Mouse (Mus musculus) neural tube, embryonic 13.5 days (tissue): ENCODE data around the gene Pias3. TPM values are rescaled to one million over a fixed set of nuclear protein-coding genes. Genes with fewer than 3 reads are reported as not detected.
"Not testable (repeated sequence)": the region's sequence is repeated elsewhere in the genome, so short reads cannot be mapped to it uniquely, and the experiment has no call there.

ENCODE experiments used
- ATAC-seq: fragments of 200-750 bp; cut with Nextera tagmentation; 2 replicates; pipeline ENCODE4 v1.8.0; 2017; ENCODE audit warnings: low read depth, mild to moderate bottlenecking, moderate TSS enrichment, moderate library complexity
- H3K27ac ChIP-seq: fragments of 300-500 bp; sonication (generic); replicated peaks from 2 replicates; pipeline ENCODE4 v1.5.1; 2015; ENCODE audit warnings: moderate library complexity, mild to moderate bottlenecking, inconsistent platforms
- H3K27me3 ChIP-seq: fragments of 300-500 bp; sonication (generic); 2 replicates; pipeline ENCODE4 v1.6.1; 2015; ENCODE audit warnings: mild to moderate bottlenecking, inconsistent platforms
- H3K36me3 ChIP-seq: fragments of 300-500 bp; sonication (generic); 2 replicates; pipeline ENCODE4 v1.6.1; 2015; ENCODE audit warnings: mild to moderate bottlenecking, inconsistent platforms
- H3K4me1 ChIP-seq: fragments of 300-500 bp; sonication (generic); replicated peaks from 2 replicates; pipeline ENCODE4 v1.6.1; 2015; ENCODE audit warnings: inconsistent platforms
- H3K4me2 ChIP-seq: fragments of 300-500 bp; sonication (generic); 2 replicates; pipeline ENCODE4 v1.6.1; 2015; ENCODE audit warnings: inconsistent platforms, mild to moderate bottlenecking, moderate library complexity
- H3K4me3 ChIP-seq: fragments of 300-500 bp; sonication (generic); 2 replicates; pipeline ENCODE4 v1.5.1; 2015; ENCODE audit warnings: mild to moderate bottlenecking, inconsistent platforms
- H3K9ac ChIP-seq: fragments of 300-500 bp; sonication (generic); 2 replicates; pipeline ENCODE4 v1.6.1; 2015; ENCODE audit warnings: moderate library complexity, mild to moderate bottlenecking, inconsistent platforms
- H3K9me3 ChIP-seq: fragments of 300-500 bp; sonication (generic); 2 replicates; pipeline ENCODE4 v1.6.1; 2016; ENCODE audit warnings: inconsistent platforms
- WGBS: fragments of 180-500 bp; shearing (Covaris S2); methylation state at CpG from one replicate; pipeline ENCODE4 v1.1.7; 2015; 5-methylcytosine and 5-hydroxymethylcytosine counted together
- polyA plus RNA-seq: library from polyadenylated mRNA; unstranded; fragments of >200 nt; fragmentation: Nextera tagmentation; extraction: Ambion mirVana; gene quantifications from 2 replicates; pipeline ENCODE4 v1.2.1, GENCODE M21; 2015

The Pias3 gene
- 31.2 and 34.6 TPM in 2 replicates for polyA plus RNA-seq

DNA sequence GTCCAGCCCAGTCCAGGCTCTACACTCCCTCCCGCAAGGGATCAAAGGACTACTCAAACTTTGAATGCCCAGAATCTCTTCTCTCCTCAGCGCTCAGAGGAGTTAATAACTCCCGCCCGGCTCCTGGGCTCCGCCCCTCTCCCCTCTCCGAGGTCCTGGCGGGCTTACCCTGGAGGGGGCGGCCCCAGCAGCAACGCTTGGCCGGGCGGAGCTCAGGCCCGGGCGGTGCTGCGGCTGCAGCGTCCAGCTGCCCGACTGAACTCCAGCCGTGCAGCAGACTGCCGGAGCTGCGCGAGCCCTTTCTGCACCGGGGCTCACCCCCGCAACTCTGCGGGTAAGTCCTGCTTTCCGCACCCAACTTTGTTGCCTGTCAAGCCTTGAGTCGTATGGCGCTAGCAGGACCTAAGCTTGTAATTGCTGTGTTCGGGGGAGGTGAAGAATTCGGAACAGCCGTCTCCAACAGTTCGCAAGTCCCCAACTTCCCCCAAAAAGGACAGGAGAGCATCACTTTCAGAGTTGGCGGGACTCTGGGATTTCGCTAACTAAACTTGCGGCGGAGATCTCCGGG is at the start of gene Pias3:
Pias3 (plus strand) TSS at position 187 of the 568 bp plus-strand sequence.
- H3K4me1 ChIP-seq = peaks cover 28% of the 10 kb centered on the region
- ATAC-seq = peak; percentile 75
- H3K9ac ChIP-seq = peak within 1 kb of the TSS; percentile 90
- H3K9me3 ChIP-seq = no peaks in the 10 kb centered on the region
- H3K27me3 ChIP-seq = no peaks in the 10 kb centered on the region
- under 1% methylated on average over 35 of the region's 35 CpGs for WGBS
- peak within 1 kb of the TSS; percentile 93 for H3K27ac ChIP-seq
- H3K4me3 ChIP-seq = peak within 1 kb of the TSS; percentile 77
- peaks cover 6% of the 10 kb centered on the region for H3K36me3 ChIP-seq
- peak within 1 kb of the TSS; percentile 76 for H3K4me2 ChIP-seq

DNA sequence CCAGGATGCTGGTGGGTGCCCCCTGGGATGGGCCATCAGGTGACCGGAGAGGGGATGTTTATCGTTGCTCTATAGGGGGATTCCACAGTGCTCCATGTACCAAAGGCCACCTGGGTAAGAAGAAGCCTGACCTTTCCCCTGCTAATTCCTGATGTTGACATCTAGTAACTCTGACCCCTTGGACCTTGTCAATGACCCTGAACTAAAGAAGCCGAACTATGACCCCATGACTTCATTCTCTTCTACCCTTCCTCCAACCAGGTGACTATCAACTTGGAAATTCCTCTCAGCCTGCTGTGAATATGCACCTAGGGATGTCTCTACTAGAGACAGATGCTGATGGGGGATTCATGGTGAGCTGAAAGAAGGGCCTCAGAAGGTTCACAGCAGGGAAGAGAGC is 48.8 kb upstream of the Pias3 start:
- no peaks in the 10 kb centered on the region for H3K27me3 ChIP-seq
- no peak overlapping the region for H3K4me3 ChIP-seq
- peaks cover 32% of the 10 kb centered on the region for H3K36me3 ChIP-seq
- 90% methylated on average over 3 of the region's 3 CpGs for WGBS
- no peak for ATAC-seq
- H3K4me2 ChIP-seq = no peak overlapping the region
- no peak overlapping the region for H3K27ac ChIP-seq
- H3K9me3 ChIP-seq = no peaks in the 10 kb centered on the region
- H3K9ac ChIP-seq = no peak overlapping the region
- no peaks in the 10 kb centered on the region for H3K4me1 ChIP-seq

DNA sequence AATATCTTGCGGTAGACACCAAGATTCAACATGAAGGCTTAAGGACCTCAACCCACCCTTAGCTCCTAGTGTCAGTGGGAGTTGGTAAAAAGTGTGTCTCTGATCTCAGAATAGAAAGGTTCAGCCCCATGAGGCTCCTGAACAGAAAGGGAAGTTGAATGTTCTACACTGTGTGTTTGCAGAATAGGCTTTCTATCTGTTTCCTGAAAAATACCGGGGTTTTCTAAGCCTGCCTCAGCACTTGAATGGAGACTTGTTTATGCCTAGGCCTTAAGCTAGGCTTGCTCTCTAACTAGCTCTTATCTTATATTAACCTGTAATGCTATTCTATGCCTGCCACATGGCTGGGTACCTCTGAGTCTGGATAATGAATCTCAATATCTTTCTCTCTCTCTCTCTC is 35.3 kb upstream of the Pias3 start:
- Histone ChIP-seq H3K4me2 (no peak overlapping the region), H3K4me1 (peaks cover 14% of the 10 kb centered on the region; the same call in 1 of the 2 replicates), H3K9me3 (no peaks in the 10 kb centered on the region), H3K9ac (no peak overlapping the region), H3K36me3 (peaks cover 5% of the 10 kb centered on the region; the same call in 1 of the 2 replicates), H3K27me3 (no peaks in the 10 kb centered on the region), H3K27ac (no peak overlapping the region), H3K4me3 (no peak overlapping the region)
- 90% methylated on average over 2 of the region's 2 CpGs for WGBS
- ATAC-seq = no peak

DNA sequence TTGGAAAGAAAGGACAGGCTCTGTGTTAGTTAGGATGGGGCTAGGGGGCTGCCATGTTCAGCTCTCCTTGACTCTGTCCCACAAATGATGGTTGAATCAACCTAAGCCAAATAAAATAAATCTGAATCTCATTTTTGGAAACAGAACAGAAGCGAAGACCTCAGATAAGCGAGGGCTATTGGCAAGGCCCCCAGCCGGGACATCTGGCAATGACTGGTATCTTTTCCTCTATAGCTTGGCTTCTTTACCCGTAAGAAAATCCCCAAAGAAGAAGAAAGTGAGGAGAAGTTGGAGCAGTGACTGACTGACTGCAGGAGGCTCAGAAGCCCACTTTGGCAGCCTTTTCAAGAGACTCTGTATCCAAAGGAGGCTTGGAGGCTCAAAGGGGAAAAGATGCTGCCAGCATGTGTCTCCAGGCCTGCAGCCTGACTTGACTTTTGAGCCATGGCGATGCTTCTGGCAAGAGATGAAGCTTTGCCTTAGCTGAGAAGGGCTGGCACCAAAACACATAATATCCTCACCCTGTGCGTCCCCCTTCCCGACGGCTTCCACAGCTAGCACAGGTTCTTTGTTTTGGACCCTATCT is 33.4 kb upstream of the Pias3 start:
- Histone ChIP-seq H3K4me2 (peak overlapping the region; percentile 58), H3K27me3 (no peaks in the 10 kb centered on the region), H3K9me3 (no peaks in the 10 kb centered on the region), H3K9ac (peak overlapping the region; percentile 58; the same call in 1 of the 2 replicates), H3K27ac (peak overlapping the region; percentile 52; the same call in 1 of the 2 replicates), H3K36me3 (no peaks in the 10 kb centered on the region), H3K4me3 (peak overlapping the region; percentile 28), H3K4me1 (peaks cover 14% of the 10 kb centered on the region; the same call in 1 of the 2 replicates)
- WGBS = 51% methylated on average over 8 of the region's 8 CpGs
- no peak for ATAC-seq

DNA sequence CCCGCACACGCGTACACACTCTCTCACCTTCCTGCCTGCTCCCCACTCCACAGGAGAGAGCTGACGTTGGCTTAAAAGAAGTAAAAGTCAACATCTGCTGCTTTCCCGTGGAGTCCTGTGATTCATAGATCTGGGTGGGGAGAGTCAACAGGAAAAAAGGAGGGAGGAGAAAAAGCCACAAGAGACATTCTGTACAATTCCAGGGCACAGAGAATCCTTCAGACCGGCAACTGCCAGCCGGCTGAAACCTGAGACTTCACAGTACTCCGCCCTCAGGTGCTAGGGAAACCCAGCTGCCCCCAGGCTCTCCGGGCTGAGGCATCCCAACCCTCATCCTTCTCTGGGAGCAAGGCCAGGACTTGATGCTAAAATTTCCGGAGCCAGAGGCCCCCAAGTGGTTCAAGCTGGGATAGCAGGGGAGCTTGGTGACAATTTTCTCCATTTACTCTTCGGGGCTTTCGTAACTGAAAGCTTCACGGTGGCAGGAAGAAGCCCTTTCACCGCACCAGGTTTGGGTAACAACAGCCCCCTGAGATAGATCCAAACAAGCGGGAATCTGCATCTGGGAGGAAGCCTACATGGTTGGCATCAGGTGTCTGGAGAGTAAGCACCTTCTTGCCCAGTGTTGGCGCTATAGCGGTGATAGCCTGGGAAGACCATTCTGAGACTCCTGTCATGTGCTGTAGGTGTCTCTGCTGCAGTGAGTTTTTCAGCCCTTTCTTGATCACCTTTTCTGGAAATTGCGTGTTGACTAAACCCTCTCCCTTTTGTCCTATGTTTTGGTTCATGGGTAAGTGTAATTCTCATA is 32.5 kb upstream of the Pias3 start:
- peak; percentile 85 for ATAC-seq
- H3K27ac ChIP-seq = peak overlapping the region; percentile 52
- H3K9ac ChIP-seq = peak overlapping the region; percentile 58
- peak overlapping the region; percentile 58 for H3K4me2 ChIP-seq
- peak overlapping the region; percentile 28 for H3K4me3 ChIP-seq
- 6% methylated on average over 15 of the region's 18 CpGs for WGBS
- H3K27me3 ChIP-seq = no peaks in the 10 kb centered on the region
- H3K9me3 ChIP-seq = no peaks in the 10 kb centered on the region
- H3K36me3 ChIP-seq = no peaks in the 10 kb centered on the region
- H3K4me1 ChIP-seq = peaks cover 14% of the 10 kb centered on the region; the same call in 1 of the 2 replicates

DNA sequence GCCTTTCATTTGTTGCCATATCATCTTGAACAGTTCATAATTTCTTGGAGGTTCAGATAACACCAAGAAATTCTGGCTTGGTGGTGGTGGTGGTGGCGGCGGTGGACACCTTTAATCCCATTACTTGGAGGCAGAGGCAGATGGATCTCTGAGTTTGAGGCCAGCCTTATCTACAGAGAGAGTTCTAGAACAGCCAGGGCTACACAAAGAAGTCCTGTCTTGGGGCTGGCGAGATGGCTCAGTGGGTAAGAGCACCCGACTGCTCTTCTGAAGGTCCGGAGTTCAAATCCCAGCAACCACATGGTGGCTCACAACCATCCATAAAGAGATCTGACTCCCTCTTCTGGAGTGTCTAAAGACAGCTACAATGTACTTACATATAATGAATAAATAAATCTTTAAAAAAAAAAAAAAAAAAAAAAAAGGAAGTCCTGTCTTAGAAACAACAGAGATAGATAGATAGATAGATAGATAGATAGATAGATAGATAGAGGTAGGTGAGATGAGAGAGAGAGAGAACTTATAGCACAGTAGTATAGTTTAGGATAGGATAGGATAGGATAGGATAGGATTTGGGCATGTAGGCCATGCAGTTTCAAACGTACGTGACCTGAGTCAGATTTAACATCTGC is 30.3 kb upstream of the Pias3 start:
- H3K9ac ChIP-seq, H3K4me3 ChIP-seq, H3K36me3 ChIP-seq, H3K9me3 ChIP-seq, H3K27ac ChIP-seq, ATAC-seq, H3K27me3 ChIP-seq, H3K4me2 ChIP-seq: not testable (repeated sequence)
- 89% methylated on average over 7 of the region's 7 CpGs for WGBS
- H3K4me1 ChIP-seq = peaks cover 24% of the 10 kb centered on the region; the same call in 1 of the 2 replicates

DNA sequence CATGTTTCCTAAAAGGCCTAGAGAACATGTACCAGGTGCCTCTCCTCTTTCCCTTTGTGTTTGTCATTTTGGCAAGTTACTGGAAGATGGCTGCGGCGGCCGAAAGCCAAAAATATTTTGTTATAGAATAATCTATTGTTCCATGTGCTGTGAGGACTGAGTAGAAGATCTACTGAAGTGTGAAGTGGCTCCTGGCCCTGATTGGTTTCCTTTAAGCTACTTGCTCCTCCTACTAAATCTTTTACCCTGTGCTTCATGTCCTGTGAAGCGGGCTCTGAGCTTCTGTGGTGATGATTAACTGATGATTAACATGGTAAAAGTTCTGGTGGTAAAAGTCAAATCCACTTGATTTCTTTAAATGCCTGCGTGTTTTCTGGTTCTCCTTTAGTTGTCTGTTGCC is 29.3 kb upstream of the Pias3 start:
- H3K9ac ChIP-seq = no peak overlapping the region
- ATAC-seq = no peak
- peaks cover 15% of the 10 kb centered on the region for H3K27me3 ChIP-seq
- no peaks in the 10 kb centered on the region for H3K36me3 ChIP-seq
- no peak overlapping the region for H3K4me3 ChIP-seq
- WGBS = 94% methylated on average over 5 of the region's 5 CpGs
- no peak overlapping the region for H3K27ac ChIP-seq
- no peak overlapping the region for H3K4me2 ChIP-seq
- H3K9me3 ChIP-seq = no peaks in the 10 kb centered on the region
- H3K4me1 ChIP-seq = peaks cover 25% of the 10 kb centered on the region; the same call in 1 of the 2 replicates

DNA sequence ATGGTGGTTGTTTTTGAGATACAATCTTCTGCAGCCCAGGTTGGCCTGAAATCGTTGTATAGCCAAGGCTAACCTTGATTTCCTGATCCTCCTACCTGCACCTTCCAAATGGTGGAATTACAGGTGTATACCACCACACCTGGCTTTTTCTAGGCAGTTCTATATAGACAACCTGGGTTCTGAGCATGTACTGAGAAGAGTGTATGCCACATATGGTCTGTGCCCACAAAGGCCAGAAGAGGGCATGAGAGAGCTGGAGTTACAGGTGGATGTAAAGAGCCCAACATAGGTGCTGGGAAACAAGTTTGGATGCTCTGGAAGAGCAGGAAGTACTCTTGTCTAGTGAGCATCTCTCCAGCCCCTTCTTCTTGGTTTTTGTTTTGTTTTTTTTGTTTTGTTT is 28.9 kb upstream of the Pias3 start:
- Histone ChIP-seq H3K9me3 (no peaks in the 10 kb centered on the region), H3K9ac (no peak overlapping the region), H3K4me2 (no peak overlapping the region), H3K36me3 (no peaks in the 10 kb centered on the region), H3K27me3 (peaks cover 15% of the 10 kb centered on the region), H3K4me1 (peaks cover 25% of the 10 kb centered on the region; the same call in 1 of the 2 replicates), H3K27ac (no peak overlapping the region), H3K4me3 (no peak overlapping the region)
- 44% methylated on average over 1 of the region's 1 CpGs for WGBS
- ATAC-seq = no peak

DNA sequence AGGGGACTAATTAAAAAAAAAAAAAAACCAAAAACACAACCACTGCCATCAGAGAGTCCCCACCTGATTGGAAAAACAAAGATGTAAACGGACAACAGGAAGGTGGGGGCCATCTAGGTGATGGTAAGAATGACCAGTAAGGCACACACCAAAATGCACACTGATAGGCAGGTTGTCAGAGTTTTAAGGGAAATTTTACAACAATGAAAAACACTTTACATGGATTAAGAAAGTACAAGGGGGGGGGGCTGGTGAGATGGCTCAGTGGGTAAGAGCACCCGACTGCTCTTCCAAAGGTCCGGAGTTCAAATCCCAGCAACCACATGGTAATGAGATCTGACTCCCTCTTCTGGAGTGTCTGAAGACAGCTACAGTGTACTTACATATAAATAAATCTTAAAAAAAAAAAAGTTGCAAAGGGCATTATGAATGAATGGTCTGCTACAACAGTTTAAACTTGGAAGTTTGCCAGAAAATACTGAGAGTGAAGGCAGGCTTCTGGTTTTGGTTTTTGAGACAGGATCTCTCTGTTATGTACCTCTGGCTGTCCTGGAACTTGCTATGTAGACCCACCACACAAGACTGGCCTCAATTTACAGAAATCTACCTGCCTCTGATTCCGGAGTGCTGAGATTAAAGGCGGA is 27.6 kb upstream of the Pias3 start:
- no peak overlapping the region for H3K4me3 ChIP-seq
- H3K36me3 ChIP-seq = no peaks in the 10 kb centered on the region
- no peak overlapping the region for H3K4me2 ChIP-seq
- peaks cover 16% of the 10 kb centered on the region; the same call in 1 of the 2 replicates for H3K4me1 ChIP-seq
- H3K27me3 ChIP-seq = peaks cover 15% of the 10 kb centered on the region
- ATAC-seq = no peak
- no peak overlapping the region for H3K27ac ChIP-seq
- H3K9me3 ChIP-seq = no peaks in the 10 kb centered on the region
- WGBS = 94% methylated on average over 5 of the region's 5 CpGs
- H3K9ac ChIP-seq = no peak overlapping the region

DNA sequence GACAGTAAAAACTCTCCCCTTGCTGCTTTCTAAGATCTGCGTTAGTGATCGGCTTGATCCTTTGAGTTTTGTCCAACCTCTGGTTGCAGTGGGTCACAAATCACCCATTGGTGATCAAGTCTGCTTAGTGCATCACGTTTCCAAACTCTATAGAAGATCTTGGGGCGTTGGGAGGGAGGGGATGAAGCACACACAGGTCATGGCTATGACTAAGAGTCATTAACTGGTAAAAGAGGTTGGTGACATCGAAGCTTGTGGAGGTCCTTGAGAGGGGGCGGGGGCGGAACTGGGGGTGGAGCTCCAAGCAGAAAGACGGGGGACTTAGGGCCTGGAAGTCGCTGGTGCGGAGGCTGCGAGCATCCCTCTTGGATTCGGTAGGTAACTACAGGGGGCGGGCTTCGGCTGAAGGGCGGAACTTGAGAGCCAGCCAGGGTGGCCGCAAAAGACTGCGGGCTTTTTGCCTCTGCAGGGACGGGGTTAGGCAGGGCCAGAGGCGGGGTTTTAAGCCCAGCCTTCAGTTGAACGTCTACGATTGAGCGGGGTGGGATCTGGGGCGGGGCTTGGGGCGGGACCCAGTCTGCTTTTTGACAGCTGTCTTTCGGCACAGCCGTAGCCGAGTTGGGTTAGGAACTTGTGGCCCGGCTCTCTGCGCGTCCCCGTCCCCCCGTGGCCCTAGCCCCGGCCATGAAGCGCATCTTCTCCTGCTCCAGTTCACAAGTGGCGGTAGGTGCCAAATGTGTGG is 26.3 kb upstream of the Pias3 start, which contains the start of gene Ankrd35:
Ankrd35 (plus strand) TSS at position 405 of the 742 bp plus-strand sequence.
- H3K27me3 ChIP-seq = peaks cover 15% of the 10 kb centered on the region
- H3K4me3 ChIP-seq = peak within 1 kb of the TSS; percentile 43
- H3K9me3 ChIP-seq = no peaks in the 10 kb centered on the region
- WGBS = 5% methylated on average over 35 of the region's 35 CpGs
- H3K4me2 ChIP-seq = peak within 1 kb of the TSS; percentile 73
- peak; percentile 88 for ATAC-seq
- H3K27ac ChIP-seq = no peak within 1 kb of the TSS
- no peaks in the 10 kb centered on the region for H3K36me3 ChIP-seq
- peak within 1 kb of the TSS; percentile 61 for H3K9ac ChIP-seq
- peaks cover 10% of the 10 kb centered on the region; the same call in 1 of the 2 replicates for H3K4me1 ChIP-seq

DNA sequence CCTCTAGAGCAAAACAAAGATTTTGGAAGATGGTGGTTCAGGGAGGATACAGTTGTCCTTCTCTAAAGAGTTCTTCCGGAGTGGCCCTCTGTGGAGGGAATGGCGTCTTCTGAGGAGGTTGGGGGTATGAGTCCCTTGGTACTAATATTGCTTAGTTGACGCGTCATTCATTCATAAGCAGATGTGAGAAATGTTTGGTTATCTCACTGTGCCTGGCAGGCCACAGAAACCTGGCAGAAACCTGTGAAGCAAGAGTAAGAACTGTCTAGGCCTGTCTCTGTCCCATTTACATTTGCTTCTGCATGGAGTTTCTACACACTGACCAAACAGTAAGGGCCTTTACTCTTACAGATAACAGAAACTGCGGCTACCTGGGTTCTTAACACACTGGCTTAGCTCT is 24.7 kb upstream of the Pias3 start:
- Histone ChIP-seq H3K9ac (no peak overlapping the region), H3K36me3 (no peaks in the 10 kb centered on the region), H3K27me3 (peaks cover 15% of the 10 kb centered on the region), H3K4me2 (no peak overlapping the region), H3K4me3 (no peak overlapping the region), H3K4me1 (peaks cover 10% of the 10 kb centered on the region; the same call in 1 of the 2 replicates), H3K9me3 (no peaks in the 10 kb centered on the region), H3K27ac (no peak overlapping the region)
- no peak for ATAC-seq
- WGBS = 93% methylated on average over 5 of the region's 5 CpGs
